Mouse (Mus musculus) brain, embryonic 14.5 days (tissue): ENCODE data around the gene Zfx.

Experiments used
- CTCF ChIP-seq: fragments of 200-500 bp; IDR thresholded peaks from 2 replicates; pipeline ENCODE4 v1.5.1; 2012; ENCODE audit warnings: inconsistent platforms, mild to moderate bottlenecking, moderate library complexity, borderline replicate concordance; ENCODE audit not compliant: insufficient read depth, insufficient read length; ENCODE audit errors: extremely low read depth
- POLR2A ChIP-seq: fragments of 200-500 bp; IDR thresholded peaks from 2 replicates; pipeline ENCODE4 v1.6.1; 2012; ENCODE audit warnings: mild to moderate bottlenecking, inconsistent platforms, borderline replicate concordance; ENCODE audit not compliant: poor library complexity, insufficient read depth, insufficient read length, severe bottlenecking; ENCODE audit errors: extremely low read depth

GRCm38 (mm10) chrX:94132239-94132638 lies 8.7 kb upstream of the Zfx start:
- no peak for TF ChIP-seq CTCF
- no peak for TF ChIP-seq POLR2A
